Mouse (Mus musculus): ENCODE results near the gene Gm20388. TPM values are rescaled to one million over a fixed set of nuclear protein-coding genes. Genes with fewer than 3 reads are reported as not detected.

The Gm20388 gene
- polyA plus RNA-seq, 1 experiment, result not detected

DNA sequence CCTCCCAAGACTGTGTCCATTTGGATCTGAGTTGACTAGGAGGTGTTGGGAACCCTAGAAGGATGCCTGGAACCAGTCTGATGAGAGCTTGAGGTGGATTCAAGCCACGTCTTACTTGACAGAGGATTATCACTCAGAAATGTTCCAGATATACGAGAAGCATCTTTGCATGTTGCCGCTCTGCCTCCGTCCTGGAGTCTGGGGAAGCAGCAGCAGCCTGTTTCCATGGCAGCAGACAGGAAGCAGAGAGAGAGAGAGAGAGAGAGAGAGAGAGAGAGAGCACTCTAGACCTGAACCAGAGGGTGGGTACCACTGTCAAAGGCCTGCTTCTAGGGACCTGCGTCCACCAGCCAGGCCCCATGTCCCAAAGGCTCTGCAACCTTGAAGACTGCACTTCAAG lies 1386.0 kb downstream of the Gm20388 start:
- H3K4me1 ChIP-seq (ENCODE audit: control insufficient read depth, insufficient read depth, low read length), result peaks cover 21% of the 10 kb centered on the region
- H3K27ac ChIP-seq (ENCODE audit: insufficient read depth, low read depth, low read length), result no peak overlapping the region
- TF ChIP-seq CTCF (IDR thresholded peaks at IDR 0.05; ENCODE audit: insufficient read depth, low read depth, low read length) (no peak), POLR2A (IDR thresholded peaks at IDR 0.05; ENCODE audit: insufficient read depth, low read depth, low read length) (no peak)
- 43% methylated on average over 5 of the region's 5 CpGs for WGBS
- H3K4me3 ChIP-seq (ENCODE audit: insufficient read depth, low read depth, low read length), result no peak overlapping the region

DNA sequence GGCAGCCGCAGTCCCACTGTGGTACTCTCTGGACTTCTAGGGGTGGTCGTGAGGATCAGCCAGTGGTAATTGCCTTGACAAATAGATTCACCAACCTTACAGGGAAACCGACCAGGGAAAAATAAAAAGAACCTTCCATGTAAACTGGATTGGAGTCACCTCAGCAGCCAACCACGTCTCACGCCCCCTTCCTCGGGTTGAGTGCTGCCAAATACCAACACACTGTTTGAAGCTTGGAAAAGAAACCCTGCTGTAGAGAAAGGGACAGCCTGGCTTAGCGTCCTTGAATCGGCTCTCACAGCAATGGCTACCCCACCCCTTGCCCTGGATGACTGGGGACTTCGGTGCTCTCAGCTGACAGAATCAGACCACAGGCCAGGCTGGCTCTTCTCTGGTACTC lies 1386.7 kb downstream of the Gm20388 start:
- Histone ChIP-seq H3K27ac (ENCODE audit: insufficient read depth, low read depth, low read length) (no peak overlapping the region), H3K4me3 (ENCODE audit: insufficient read depth, low read depth, low read length) (no peak overlapping the region), H3K4me1 (ENCODE audit: control insufficient read depth, insufficient read depth, low read length) (peaks cover 24% of the 10 kb centered on the region)
- 79% methylated on average over 9 of the region's 9 CpGs for WGBS
- no peak for TF ChIP-seq CTCF (IDR thresholded peaks at IDR 0.05; ENCODE audit: insufficient read depth, low read depth, low read length)

DNA sequence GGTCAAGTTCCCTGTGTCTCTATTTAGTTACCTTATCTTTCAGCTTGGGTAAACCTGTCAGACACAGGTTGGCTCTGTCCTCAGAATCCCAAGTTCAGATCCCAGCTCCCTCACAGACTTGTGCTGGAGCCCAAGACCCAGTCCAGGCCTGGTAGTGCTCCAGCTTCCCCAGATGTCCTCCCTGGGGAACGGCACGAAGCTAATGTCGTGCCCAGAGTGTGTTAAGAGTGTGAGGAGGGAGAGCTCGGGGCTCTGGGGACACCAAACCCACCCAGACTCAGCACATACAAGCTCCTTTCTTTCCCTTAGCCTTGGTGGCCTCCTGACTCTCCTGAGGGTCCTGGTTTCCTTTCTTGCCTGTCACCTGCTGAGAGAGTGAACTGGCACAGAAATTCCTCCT lies 1389.4 kb downstream of the Gm20388 start:
- WGBS, result 89% methylated on average over 4 of the region's 4 CpGs
- peaks cover 24% of the 10 kb centered on the region for H3K4me1 ChIP-seq (ENCODE audit: control insufficient read depth, insufficient read depth, low read length)
- no peak overlapping the region for H3K27ac ChIP-seq (ENCODE audit: insufficient read depth, low read depth, low read length)
- no peak overlapping the region for H3K4me3 ChIP-seq (ENCODE audit: insufficient read depth, low read depth, low read length)
- TF ChIP-seq CTCF (IDR thresholded peaks at IDR 0.05; ENCODE audit: insufficient read depth, low read depth, low read length) (no peak), POLR2A (IDR thresholded peaks at IDR 0.05; ENCODE audit: insufficient read depth, low read depth, low read length) (no peak)

DNA sequence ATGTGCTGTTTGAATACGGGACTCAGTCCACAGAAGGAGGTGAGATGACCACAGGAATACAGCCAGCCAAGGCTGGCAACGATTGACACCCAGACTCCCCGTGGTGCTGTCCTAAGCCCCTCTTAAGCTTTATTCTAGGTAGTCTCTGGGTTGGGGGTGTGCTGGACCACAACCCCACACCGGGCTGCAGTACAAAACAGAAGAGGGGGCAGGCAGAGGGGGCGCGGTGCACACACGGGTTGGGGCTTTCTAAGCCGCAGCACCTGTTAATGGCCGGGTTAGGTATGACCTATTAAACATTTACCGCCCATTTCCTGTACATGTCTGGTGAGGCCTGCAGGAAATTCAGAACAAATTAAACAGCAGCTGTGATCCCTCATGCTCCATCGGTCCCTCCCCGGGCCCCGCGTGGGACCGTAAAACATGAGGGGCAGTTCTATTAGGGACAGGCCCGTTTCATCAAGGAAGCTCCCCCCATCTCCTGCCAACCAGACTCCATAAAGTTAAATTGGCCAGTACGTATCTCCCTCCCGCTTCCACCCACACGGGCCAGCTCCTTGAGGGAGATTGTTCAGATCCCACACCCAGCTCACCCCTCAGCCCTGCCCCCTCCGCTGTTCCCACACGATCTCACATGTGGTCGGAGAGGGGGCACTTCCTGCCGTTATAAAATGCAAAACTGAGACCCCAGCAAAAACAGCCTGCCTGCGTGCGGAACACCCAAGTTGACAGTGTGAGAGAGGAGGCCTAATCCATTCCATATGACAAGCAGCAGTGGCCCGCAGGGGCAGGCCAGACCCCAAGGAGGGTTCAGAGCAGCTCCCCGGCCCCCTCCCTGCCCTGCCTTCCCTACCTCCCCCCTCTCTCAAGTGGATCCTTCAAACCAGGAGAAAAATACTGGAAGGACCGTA lies 1390.1 kb downstream of the Gm20388 start:
- Histone ChIP-seq H3K27ac (ENCODE audit: insufficient read depth, low read depth, low read length) (no peak overlapping the region), H3K4me1 (ENCODE audit: control insufficient read depth, insufficient read depth, low read length) (peaks cover 24% of the 10 kb centered on the region), H3K4me3 (ENCODE audit: insufficient read depth, low read depth, low read length) (no peak overlapping the region)
- WGBS, result 63% methylated on average over 28 of the region's 28 CpGs
- TF ChIP-seq POLR2A (IDR thresholded peaks at IDR 0.05; ENCODE audit: insufficient read depth, low read depth, low read length) (no peak), CTCF (IDR thresholded peaks at IDR 0.05; ENCODE audit: insufficient read depth, low read depth, low read length) (no peak)

DNA sequence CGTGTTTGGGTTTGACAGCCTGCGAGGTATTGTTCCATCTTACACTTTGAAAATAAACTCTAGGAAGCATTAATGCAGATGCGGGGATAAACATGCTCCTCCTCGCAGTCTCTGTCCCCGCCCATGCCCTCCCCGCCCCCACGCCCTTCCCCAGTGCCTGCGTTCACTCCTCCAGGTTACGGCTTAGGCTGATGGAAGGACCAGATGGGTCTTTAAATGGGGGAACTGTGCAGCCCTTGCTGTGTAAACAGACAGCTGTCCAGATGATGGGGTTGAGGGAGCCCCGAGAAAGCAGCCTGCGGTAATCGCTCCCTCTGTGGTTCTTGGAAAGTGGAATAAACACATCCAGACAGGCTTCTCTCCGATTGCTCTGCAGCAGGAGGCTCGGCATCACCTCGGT lies 1390.8 kb downstream of the Gm20388 start:
- no peak overlapping the region for H3K4me3 ChIP-seq (ENCODE audit: insufficient read depth, low read depth, low read length)
- TF ChIP-seq POLR2A (IDR thresholded peaks at IDR 0.05; ENCODE audit: insufficient read depth, low read depth, low read length) (no peak), CTCF (IDR thresholded peaks at IDR 0.05; ENCODE audit: insufficient read depth, low read depth, low read length) (no peak)
- peaks cover 18% of the 10 kb centered on the region for H3K4me1 ChIP-seq (ENCODE audit: control insufficient read depth, insufficient read depth, low read length)
- WGBS, result 36% methylated on average over 15 of the region's 15 CpGs
- H3K27ac ChIP-seq (ENCODE audit: insufficient read depth, low read depth, low read length), result no peak overlapping the region

DNA sequence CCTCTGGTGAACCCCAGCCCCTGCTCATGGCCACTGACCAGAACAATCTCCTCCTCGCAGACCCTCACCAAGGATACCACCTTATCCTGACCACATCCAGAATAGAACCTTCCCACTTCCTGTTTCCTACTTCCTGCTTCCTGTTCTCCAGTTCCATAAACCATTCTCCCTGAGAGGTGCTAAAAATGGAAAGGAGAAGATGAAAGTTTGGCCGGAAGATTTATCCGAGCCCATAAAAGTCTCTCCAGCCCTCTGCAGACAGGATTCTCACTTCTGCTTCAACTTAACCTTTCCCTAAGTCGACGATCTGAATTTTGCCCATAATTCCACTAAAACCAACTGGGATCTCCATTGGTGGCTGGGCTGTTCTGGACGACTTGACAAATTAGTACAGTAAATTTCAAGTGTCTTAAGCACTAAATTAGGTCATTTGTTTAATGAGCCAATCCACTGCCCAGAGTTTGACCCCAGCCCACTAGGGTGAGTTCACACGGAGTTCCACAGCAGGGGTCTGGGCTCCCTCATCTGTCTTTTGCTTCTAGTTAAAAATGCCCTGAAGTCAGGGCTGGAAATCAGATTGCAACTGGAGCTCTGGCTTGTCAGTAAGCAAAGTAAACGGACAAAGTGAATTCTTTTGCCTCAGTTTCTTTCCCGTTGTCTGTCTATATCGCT lies 1391.5 kb downstream of the Gm20388 start:
- Histone ChIP-seq H3K27ac (ENCODE audit: insufficient read depth, low read depth, low read length) (no peak overlapping the region), H3K4me1 (ENCODE audit: control insufficient read depth, insufficient read depth, low read length) (peaks cover 12% of the 10 kb centered on the region), H3K4me3 (ENCODE audit: insufficient read depth, low read depth, low read length) (no peak overlapping the region)
- TF ChIP-seq POLR2A (IDR thresholded peaks at IDR 0.05; ENCODE audit: insufficient read depth, low read depth, low read length) (no peak), CTCF (IDR thresholded peaks at IDR 0.05; ENCODE audit: insufficient read depth, low read depth, low read length) (no peak)
- WGBS, result 75% methylated on average over 10 of the region's 10 CpGs

DNA sequence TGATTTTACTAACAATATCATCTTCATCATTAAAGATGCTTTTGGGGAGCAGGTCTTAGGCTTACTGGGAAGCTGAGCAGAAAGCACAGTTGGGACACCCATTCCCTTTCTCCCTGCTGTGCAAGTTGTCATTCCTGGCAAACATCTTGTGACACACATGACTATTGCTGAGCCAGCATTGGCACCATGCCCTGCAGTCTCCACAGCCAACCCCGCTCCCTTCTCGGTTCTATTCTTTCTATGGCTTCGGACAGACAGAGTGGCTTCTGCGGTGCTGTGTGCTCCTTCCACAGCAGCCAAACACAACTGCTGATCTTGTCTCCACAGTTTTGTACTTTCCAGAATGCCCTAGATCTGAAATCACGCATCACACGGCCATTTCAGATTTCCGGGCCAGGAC lies 1397.1 kb downstream of the Gm20388 start:
- Histone ChIP-seq H3K4me1 (ENCODE audit: control insufficient read depth, insufficient read depth, low read length) (0 out of 2 replicates have a peak, but pooled peaks cover 7% of the 10 kb centered on the region), H3K4me3 (ENCODE audit: insufficient read depth, low read depth, low read length) (no peak overlapping the region), H3K27ac (ENCODE audit: insufficient read depth, low read depth, low read length) (no peak overlapping the region)
- TF ChIP-seq POLR2A (IDR thresholded peaks at IDR 0.05; ENCODE audit: insufficient read depth, low read depth, low read length), result no peak
- TF ChIP-seq CTCF (IDR thresholded peaks at IDR 0.05; ENCODE audit: insufficient read depth, low read depth, low read length), result no peak
- WGBS, result 56% methylated on average over 7 of the region's 7 CpGs

DNA sequence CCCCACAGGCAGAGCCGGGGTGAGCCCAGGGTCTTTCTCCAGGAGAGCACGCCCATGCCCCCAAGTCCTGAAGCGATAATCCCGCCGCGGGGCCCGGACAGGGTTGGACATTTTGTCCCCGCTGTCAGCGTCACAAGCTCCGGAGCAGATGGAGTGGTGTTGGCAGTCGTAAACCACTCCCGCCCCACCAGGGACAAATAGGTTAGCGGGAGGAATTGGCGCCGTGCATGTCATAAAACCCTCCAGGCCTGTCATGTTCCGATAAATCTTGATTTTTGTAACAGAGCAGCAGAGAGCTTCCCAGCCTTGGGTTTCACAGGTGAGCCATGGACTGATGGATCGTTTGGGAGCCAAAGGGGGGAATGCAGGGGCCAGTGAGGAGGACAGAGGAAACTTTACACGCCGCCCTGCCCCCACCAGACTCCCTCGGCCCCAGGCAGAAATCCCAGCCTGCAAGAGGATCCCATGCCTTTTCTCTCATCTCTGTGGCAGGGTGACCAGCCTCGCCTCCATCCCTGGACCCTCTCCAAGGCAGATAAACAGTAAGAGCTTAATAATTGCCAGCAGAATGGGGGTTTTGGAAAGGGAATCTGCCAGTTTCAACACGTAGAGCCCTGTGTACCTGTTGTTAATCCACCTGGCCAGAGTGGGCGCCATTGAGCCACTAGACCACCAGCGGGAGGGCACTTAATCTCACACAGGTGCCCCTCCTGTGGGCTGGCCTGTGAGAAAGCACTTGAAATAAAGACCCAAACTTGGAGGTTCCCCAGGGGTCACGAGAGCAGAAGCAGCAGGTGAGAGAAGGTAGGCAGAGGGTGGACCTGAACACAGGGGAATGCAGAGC lies 1400.6 kb downstream of the Gm20388 start:
- no peak for TF ChIP-seq POLR2A (IDR thresholded peaks at IDR 0.05; ENCODE audit: insufficient read depth, low read depth, low read length)
- no peak for TF ChIP-seq CTCF (IDR thresholded peaks at IDR 0.05; ENCODE audit: insufficient read depth, low read depth, low read length)
- no peak overlapping the region for H3K27ac ChIP-seq (ENCODE audit: insufficient read depth, low read depth, low read length)
- H3K4me3 ChIP-seq (ENCODE audit: insufficient read depth, low read depth, low read length), result no peak overlapping the region
- H3K4me1 ChIP-seq (ENCODE audit: control insufficient read depth, insufficient read depth, low read length), result 0 out of 2 replicates have a peak, but pooled peaks cover 7% of the 10 kb centered on the region
- 52% methylated on average over 25 of the region's 25 CpGs for WGBS

Data from olfactory bulb, adult 2 months (tissue).